Mouse (Mus musculus): ENCODE measurements around the gene Mbtps1. TPM values are rescaled to one million over a fixed set of nuclear protein-coding genes. Genes with fewer than 3 reads are reported as not detected.

Gene Mbtps1
- polyA plus RNA-seq, 1 experiment from 2014 or later = 42.5 TPM

DNA sequence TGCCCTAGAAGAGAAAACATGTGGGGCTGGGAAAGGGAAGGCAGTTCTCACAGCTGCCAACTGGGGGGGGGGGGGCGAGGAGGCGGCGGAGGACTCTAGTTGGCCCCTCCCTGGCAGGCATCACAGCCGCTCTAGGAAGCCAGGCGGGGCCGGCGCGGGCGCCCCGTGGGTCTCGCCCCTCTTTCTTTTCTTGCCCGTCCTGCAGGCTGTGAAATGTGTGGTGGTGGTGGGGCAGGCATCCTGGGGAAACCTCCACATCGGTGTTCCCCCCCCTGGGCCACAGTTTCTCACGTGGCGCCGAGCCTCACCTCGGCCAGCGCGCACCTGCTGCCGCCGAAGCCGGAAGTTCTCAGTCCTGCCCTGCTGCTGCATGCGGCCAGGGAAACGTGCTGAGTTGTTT, 27.4 kb upstream of the Mbtps1 start:
- H3K9me3 ChIP-seq (ENCODE audit: control insufficient read depth, low read length) = no peaks in the 10 kb centered on the region
- H3K4me1 ChIP-seq (ENCODE audit: control insufficient read depth, insufficient read depth, low read length) = no peaks in the 10 kb centered on the region
- peak overlapping the region; percentile 20; the same call in 1 of the 2 replicates for H3K4me3 ChIP-seq (ENCODE audit: low read depth, low read length)
- no peaks in the 10 kb centered on the region for H3K27me3 ChIP-seq (ENCODE audit: control insufficient read depth, insufficient read depth, low read length)
- peak overlapping the region; percentile 42 for H3K4me2 ChIP-seq (ENCODE audit: low read depth, low read length)
- H3K9ac ChIP-seq (replicated peaks; ENCODE audit: low read depth, low read length) = 0 out of 2 replicates have a peak overlapping the region, but pooled peaks have one; percentile 11
- H3K36me3 ChIP-seq (ENCODE audit: control insufficient read depth, insufficient read depth, low read length) = no peaks in the 10 kb centered on the region
- H3K27ac ChIP-seq (ENCODE audit: low read depth, low read length) = no peak overlapping the region
- 29% methylated on average over 16 of the region's 24 CpGs for WGBS
- ATAC-seq (ENCODE audit: low read depth) = no peak

DNA sequence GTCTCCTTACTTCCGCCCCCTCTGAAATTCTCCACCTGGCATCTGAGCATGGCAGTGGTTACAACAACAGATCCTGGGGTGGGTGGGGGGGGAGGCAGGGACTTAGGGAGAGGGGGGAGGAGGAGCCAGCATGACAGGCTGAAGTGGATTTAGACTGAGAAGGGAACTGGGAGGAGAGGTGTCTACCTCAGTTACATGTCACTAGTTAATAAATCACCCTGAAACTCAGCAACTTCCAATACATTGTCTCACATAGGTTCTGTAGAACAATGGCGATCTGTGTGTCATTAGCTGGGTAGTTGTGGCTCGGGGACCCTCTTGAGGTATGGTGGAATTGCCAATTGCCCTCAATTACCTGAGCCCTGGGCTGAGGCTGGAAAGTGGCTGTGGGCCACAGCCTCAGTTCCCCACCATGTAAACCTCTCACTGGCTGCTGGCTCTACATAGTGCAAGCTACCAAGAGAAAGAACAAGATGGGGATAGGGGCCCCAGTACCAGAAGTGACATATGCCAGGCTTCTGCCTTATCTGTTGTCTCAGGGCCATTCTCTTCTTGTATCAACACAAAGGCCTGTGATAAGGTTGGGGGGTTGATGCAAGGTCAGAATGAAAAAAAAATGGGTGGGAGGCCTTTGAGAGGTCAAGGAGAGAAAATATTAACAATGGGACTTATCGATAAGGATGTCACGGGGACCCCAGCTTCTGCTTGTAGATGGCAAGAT, 22.1 kb upstream of the Mbtps1 start:
- H3K4me2 ChIP-seq (ENCODE audit: low read depth, low read length) = no peak overlapping the region
- no peak for ATAC-seq (ENCODE audit: low read depth)
- no peak overlapping the region for H3K27ac ChIP-seq (ENCODE audit: low read depth, low read length)
- no peak overlapping the region for H3K4me3 ChIP-seq (ENCODE audit: low read depth, low read length)
- H3K4me1 ChIP-seq (ENCODE audit: control insufficient read depth, insufficient read depth, low read length) = peaks cover under 1% of the 10 kb centered on the region; the same call in 1 of the 2 replicates
- H3K27me3 ChIP-seq (ENCODE audit: control insufficient read depth, insufficient read depth, low read length) = no peaks in the 10 kb centered on the region
- H3K9me3 ChIP-seq (ENCODE audit: control insufficient read depth, low read length) = no peaks in the 10 kb centered on the region
- H3K9ac ChIP-seq (replicated peaks; ENCODE audit: low read depth, low read length) = no peak overlapping the region
- H3K36me3 ChIP-seq (ENCODE audit: control insufficient read depth, insufficient read depth, low read length) = no peaks in the 10 kb centered on the region
- 81% methylated on average over 5 of the region's 5 CpGs for WGBS

DNA sequence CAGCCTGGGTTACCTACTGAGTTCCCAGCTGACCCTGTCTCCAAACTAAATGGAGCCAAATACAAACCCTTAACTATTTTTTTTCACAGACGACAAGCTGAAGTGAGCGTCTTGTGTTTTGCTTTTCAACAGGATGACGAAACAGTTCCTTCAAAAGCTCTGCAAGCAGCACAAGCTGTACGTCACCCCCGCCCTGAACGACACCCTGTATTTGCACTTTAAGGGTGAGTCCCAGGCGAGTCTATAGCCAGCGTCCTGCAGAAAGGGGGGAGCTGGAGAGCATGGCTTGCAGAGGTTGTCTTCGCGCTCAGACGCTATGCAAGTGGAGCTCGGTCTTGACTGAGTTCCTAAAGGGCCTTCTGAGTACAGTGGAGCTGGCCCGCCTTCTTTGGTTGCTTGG, 20.6 kb upstream of the Mbtps1 start:
- no peak for ATAC-seq (ENCODE audit: low read depth)
- Histone ChIP-seq H3K4me1 (ENCODE audit: control insufficient read depth, insufficient read depth, low read length) (peaks cover 6% of the 10 kb centered on the region; the same call in 1 of the 2 replicates), H3K9ac (replicated peaks; ENCODE audit: low read depth, low read length) (no peak overlapping the region), H3K27ac (ENCODE audit: low read depth, low read length) (no peak overlapping the region), H3K36me3 (ENCODE audit: control insufficient read depth, insufficient read depth, low read length) (no peaks in the 10 kb centered on the region), H3K4me3 (ENCODE audit: low read depth, low read length) (no peak overlapping the region), H3K9me3 (ENCODE audit: control insufficient read depth, low read length) (no peaks in the 10 kb centered on the region), H3K4me2 (ENCODE audit: low read depth, low read length) (no peak overlapping the region), H3K27me3 (ENCODE audit: control insufficient read depth, insufficient read depth, low read length) (no peaks in the 10 kb centered on the region)
- WGBS = 34% methylated on average over 13 of the region's 13 CpGs

DNA sequence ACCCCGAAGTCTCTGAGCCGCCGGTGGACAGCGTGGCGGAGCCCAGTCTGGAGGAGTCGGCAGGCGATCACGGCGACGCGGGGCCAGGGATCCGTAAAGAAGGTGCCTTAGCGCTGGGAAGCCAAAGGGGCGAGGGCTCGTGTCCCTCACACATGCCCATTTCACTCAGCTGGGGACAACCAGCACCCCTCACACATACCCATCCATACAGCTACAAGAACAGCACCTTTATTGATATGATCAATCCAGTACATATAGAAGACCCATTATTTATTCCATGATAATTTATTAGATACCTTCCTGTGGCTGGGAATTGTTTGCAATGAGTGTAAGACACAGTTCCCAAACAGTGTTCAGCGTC, 16.8 kb upstream of the Mbtps1 start:
- Histone ChIP-seq H3K27me3 (ENCODE audit: control insufficient read depth, insufficient read depth, low read length) (no peaks in the 10 kb centered on the region), H3K36me3 (ENCODE audit: control insufficient read depth, insufficient read depth, low read length) (no peaks in the 10 kb centered on the region), H3K9me3 (ENCODE audit: control insufficient read depth, low read length) (no peaks in the 10 kb centered on the region), H3K9ac (replicated peaks; ENCODE audit: low read depth, low read length) (peak overlapping the region; percentile 82), H3K27ac (ENCODE audit: low read depth, low read length) (no peak overlapping the region; the same call in 1 of the 2 replicates), H3K4me2 (ENCODE audit: low read depth, low read length) (peak overlapping the region; percentile 84), H3K4me3 (ENCODE audit: low read depth, low read length) (peak overlapping the region; percentile 94), H3K4me1 (ENCODE audit: control insufficient read depth, insufficient read depth, low read length) (peaks cover 15% of the 10 kb centered on the region)
- 2% methylated on average over 16 of the region's 16 CpGs for WGBS
- ATAC-seq (ENCODE audit: low read depth) = no peak

DNA sequence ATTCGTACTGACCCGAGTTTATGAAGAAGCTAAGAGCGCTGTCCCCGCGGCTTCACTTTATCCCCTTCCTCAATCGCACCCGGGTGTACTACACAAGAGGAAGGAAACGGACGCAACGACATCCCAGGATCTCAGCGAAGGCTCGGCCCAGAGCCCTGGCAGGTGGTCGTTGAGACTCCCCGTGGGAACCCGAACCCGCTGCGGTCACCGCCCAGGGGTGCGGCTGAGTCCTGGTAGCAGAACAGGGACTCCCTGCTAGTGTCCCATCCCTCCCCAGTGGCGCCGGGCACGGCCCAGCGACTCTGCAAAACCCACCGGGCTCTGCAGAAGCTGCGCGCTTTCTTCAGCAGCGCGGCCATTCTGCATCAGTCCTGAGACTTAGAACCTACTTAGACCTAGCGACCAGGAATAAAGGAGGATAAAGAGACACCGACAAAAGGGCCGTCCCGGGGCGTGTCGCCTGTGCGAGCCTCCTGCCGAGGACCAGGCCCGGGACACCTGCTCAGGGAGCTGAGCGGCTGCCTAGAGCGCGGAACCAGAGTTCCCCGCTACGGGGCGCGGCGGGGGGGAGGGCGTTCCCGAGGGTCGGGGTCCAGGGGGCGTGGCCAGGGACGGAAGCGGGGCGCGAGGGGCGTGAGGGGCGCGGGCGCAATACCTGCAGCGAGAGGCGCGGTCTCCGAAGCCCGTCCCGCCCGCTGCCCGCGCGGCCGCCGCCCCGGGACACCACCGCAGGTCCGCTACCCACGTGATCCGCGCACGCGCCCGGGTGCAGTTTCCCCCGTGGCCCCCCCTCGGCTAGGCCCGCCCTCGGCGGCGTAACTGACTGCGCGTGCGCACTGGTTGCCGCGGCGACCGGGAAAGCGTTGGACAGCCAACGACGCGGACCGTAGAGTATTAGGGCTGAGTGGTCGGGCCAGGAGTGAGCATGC, 16.2 kb upstream of the Mbtps1 start, which contains the start of the genes Hsdl1 and Dnaaf1:
TSS of gene Hsdl1 (minus strand) at position 747 of the 929 bp plus-strand sequence.
TSS of gene Dnaaf1 (plus strand) at position 799 of the 929 bp plus-strand sequence.
- H3K36me3 ChIP-seq (ENCODE audit: control insufficient read depth, insufficient read depth, low read length) = no peaks in the 10 kb centered on the region
- H3K4me2 ChIP-seq (ENCODE audit: low read depth, low read length) = peak within 1 kb of the TSS; percentile 84
- under 1% methylated on average over 78 of the region's 97 CpGs for WGBS

DNA sequence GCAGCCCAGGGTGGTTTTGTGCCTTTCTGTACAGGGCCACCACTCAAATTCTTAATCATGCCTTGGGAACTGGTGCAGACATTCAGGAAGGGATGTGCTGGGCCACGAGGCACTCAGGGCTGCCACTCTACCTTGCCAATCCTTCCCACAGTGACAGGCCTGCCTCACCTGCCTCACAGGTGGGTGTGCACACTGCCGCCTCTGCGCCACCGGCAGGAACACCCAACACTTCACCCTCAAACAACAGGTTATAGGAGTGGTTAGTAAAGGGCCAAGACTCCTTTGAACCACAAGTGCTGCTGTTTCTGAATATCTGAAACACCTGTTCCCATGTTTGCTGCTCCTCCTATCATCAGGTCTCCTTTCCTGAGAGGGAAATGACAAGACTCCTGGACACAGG, 13.9 kb upstream of the Mbtps1 start:
- no peaks in the 10 kb centered on the region for H3K27me3 ChIP-seq (ENCODE audit: control insufficient read depth, insufficient read depth, low read length)
- WGBS = 90% methylated on average over 4 of the region's 4 CpGs
- no peak for ATAC-seq (ENCODE audit: low read depth)
- no peaks in the 10 kb centered on the region for H3K9me3 ChIP-seq (ENCODE audit: control insufficient read depth, low read length)
- no peak overlapping the region for H3K4me2 ChIP-seq (ENCODE audit: low read depth, low read length)
- H3K27ac ChIP-seq (ENCODE audit: low read depth, low read length) = no peak overlapping the region
- no peak overlapping the region for H3K4me3 ChIP-seq (ENCODE audit: low read depth, low read length)
- no peaks in the 10 kb centered on the region for H3K36me3 ChIP-seq (ENCODE audit: control insufficient read depth, insufficient read depth, low read length)
- peaks cover 15% of the 10 kb centered on the region for H3K4me1 ChIP-seq (ENCODE audit: control insufficient read depth, insufficient read depth, low read length)
- no peak overlapping the region for H3K9ac ChIP-seq (replicated peaks; ENCODE audit: low read depth, low read length)

More for the DNA sequence above, 16.2 kb upstream of the Mbtps1 start, which contains the start of the genes Hsdl1 and Dnaaf1:
- H3K9me3 ChIP-seq (ENCODE audit: control insufficient read depth, low read length) = no peaks in the 10 kb centered on the region
- ATAC-seq (ENCODE audit: low read depth) = peak; percentile 82
- peak within 1 kb of the TSS; percentile 68 for H3K27ac ChIP-seq (ENCODE audit: low read depth, low read length)
- H3K9ac ChIP-seq (replicated peaks; ENCODE audit: low read depth, low read length) = peak within 1 kb of the TSS; percentile 82
- no peaks in the 10 kb centered on the region for H3K27me3 ChIP-seq (ENCODE audit: control insufficient read depth, insufficient read depth, low read length)
- peak within 1 kb of the TSS; percentile 94 for H3K4me3 ChIP-seq (ENCODE audit: low read depth, low read length)
- H3K4me1 ChIP-seq (ENCODE audit: control insufficient read depth, insufficient read depth, low read length) = peaks cover 15% of the 10 kb centered on the region

DNA sequence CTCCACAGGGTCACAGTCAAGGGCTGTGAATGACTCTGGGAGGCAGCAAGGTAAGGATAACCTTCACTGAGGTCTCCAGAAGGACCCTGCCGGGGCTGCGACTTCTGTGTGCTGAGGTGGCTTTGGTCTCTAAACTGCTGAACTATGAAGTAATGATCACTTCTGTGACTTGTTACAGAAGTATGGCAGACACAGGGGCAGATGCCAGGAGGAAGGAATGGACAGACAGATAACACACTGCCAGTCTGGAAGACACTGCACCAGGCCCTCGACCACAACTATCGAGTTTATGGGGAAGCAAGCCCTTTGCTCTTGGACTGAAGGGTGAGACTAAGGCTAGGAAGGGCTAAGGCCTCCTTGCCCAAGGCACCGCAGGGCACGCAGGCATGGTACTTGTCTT, 12.6 kb upstream of the Mbtps1 start:
- H3K4me3 ChIP-seq (ENCODE audit: low read depth, low read length) = no peak overlapping the region
- WGBS = 96% methylated on average over 6 of the region's 6 CpGs
- no peak for ATAC-seq (ENCODE audit: low read depth)
- H3K9ac ChIP-seq (replicated peaks; ENCODE audit: low read depth, low read length) = no peak overlapping the region
- no peaks in the 10 kb centered on the region for H3K9me3 ChIP-seq (ENCODE audit: control insufficient read depth, low read length)
- peaks cover 15% of the 10 kb centered on the region for H3K4me1 ChIP-seq (ENCODE audit: control insufficient read depth, insufficient read depth, low read length)
- peaks cover 6% of the 10 kb centered on the region; the same call in 1 of the 2 replicates for H3K36me3 ChIP-seq (ENCODE audit: control insufficient read depth, insufficient read depth, low read length)
- H3K27ac ChIP-seq (ENCODE audit: low read depth, low read length) = no peak overlapping the region
- H3K27me3 ChIP-seq (ENCODE audit: control insufficient read depth, insufficient read depth, low read length) = no peaks in the 10 kb centered on the region
- H3K4me2 ChIP-seq (ENCODE audit: low read depth, low read length) = no peak overlapping the region

DNA sequence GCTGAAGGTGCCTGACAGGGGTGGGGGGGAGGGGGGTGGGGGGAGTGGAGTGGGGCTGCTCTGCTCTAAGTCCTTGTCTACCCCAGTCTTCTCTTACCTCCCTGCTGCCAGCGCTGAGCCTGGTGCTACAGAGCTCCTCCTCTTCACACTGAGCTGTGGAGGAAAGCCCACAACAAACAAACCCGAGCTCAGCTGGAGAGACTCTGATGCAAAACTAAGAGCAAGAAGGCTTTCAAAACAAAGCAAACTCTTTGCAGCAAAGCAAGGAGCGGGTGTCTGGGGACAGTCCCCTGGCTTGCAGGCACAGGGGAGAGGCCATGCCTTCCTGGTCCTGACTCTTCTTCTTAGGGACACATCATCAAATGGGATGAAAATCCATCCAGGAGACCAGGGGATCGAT, 11.3 kb upstream of the Mbtps1 start:
- Histone ChIP-seq H3K4me1 (ENCODE audit: control insufficient read depth, insufficient read depth, low read length) (peaks cover 11% of the 10 kb centered on the region), H3K4me2 (ENCODE audit: low read depth, low read length) (no peak overlapping the region), H3K27ac (ENCODE audit: low read depth, low read length) (no peak overlapping the region), H3K9ac (replicated peaks; ENCODE audit: low read depth, low read length) (no peak overlapping the region), H3K9me3 (ENCODE audit: control insufficient read depth, low read length) (no peaks in the 10 kb centered on the region), H3K27me3 (ENCODE audit: control insufficient read depth, insufficient read depth, low read length) (no peaks in the 10 kb centered on the region), H3K36me3 (ENCODE audit: control insufficient read depth, insufficient read depth, low read length) (peaks cover 16% of the 10 kb centered on the region), H3K4me3 (ENCODE audit: low read depth, low read length) (no peak overlapping the region)
- ATAC-seq (ENCODE audit: low read depth) = no peak
- 48% methylated on average over 4 of the region's 4 CpGs for WGBS

DNA sequence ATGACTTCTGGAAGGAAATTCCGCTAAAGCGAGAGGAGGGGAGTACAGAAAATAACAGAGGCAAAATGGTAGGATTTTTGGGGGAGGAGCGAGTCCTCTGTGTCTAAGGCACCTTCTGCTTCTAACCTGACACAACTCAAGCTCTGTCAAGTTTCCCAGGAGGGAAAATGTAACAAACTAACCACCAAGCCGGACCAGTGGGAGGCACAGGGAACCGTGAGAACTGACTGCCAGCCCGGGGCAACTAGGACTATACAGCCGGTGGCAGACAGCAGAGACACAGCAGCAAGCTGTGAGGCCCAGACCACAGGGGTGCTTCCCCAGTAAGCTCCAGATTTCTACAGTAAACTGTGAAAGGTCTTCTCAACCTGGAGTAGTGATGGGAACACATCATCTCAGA, 10.4 kb upstream of the Mbtps1 start:
- H3K9me3 ChIP-seq (ENCODE audit: control insufficient read depth, low read length) = no peaks in the 10 kb centered on the region
- H3K27me3 ChIP-seq (ENCODE audit: control insufficient read depth, insufficient read depth, low read length) = no peaks in the 10 kb centered on the region
- 72% methylated on average over 7 of the region's 7 CpGs for WGBS
- H3K9ac ChIP-seq (replicated peaks; ENCODE audit: low read depth, low read length) = no peak overlapping the region
- H3K4me1 ChIP-seq (ENCODE audit: control insufficient read depth, insufficient read depth, low read length) = peaks cover 8% of the 10 kb centered on the region
- H3K4me3 ChIP-seq (ENCODE audit: low read depth, low read length) = no peak overlapping the region
- ATAC-seq (ENCODE audit: low read depth) = no peak
- H3K4me2 ChIP-seq (ENCODE audit: low read depth, low read length) = no peak overlapping the region
- no peak overlapping the region for H3K27ac ChIP-seq (ENCODE audit: low read depth, low read length)
- H3K36me3 ChIP-seq (ENCODE audit: control insufficient read depth, insufficient read depth, low read length) = peaks cover 24% of the 10 kb centered on the region
